Mouse (Mus musculus) small intestine, adult 2 months (tissue): ENCODE data around the gene Znrd1as.

Source experiments
- CTCF ChIP-seq: fragments of 200-500 bp; IDR thresholded peaks from 2 replicates; pipeline ENCODE4 v1.5.1; 2012; ENCODE audit warnings: low read depth, mild to moderate bottlenecking, control low read depth, inconsistent platforms, low read length, moderate library complexity, mixed read lengths; ENCODE audit not compliant: insufficient replicate concordance, insufficient read length; ENCODE audit errors: extremely low read depth
- POLR2A ChIP-seq: fragments of 200-500 bp; IDR thresholded peaks from 2 replicates; pipeline ENCODE4 v1.6.1; 2012; ENCODE audit warnings: low read depth, mild to moderate bottlenecking, control low read depth, inconsistent platforms, low read length, moderate library complexity

DNA sequence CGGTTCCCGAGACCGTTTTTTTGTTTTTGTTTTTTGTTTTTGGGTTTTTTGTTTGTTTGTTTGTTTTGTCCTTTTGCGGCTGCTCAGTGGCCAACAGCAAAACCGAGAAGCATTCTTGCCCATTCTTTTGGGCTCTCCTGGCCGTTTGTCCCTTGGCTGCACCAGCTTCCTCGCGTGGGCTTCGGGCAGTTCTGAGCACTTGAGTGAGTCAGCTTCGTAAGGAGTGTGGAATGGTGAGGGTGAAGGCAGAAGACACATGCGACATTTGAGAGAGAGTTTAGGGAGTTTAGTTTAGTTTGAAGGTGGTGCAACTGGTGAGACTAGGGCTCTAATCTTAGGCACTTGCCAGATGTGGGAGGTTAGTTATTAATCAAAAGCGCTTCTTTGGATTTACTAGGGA, 492 bp downstream of the Znrd1as start:
- TF ChIP-seq POLR2A (no peak), CTCF (no peak)
